Mouse (Mus musculus): ENCODE data around the gene Pon3. TPM values are rescaled to one million over a fixed set of nuclear protein-coding genes. Genes with fewer than 3 reads are reported as not detected.
A peak's percentile ranks its signal among the peaks of the same experiment; 100 is the strongest.

Pon3 gene
- polyA plus RNA-seq, 1 experiment, result 3.5 TPM

- TF ChIP-seq CTCF (IDR thresholded peaks at IDR 0.05; ENCODE audit: borderline replicate concordance, extremely low read depth, insufficient read depth, insufficient read length), result no peak
- DNase-seq (ENCODE audit: low read depth), result no peak
Measured at GRCm38 (mm10) chr6:5287392-5287791, 31.3 kb upstream of the Pon3 start.

DNA sequence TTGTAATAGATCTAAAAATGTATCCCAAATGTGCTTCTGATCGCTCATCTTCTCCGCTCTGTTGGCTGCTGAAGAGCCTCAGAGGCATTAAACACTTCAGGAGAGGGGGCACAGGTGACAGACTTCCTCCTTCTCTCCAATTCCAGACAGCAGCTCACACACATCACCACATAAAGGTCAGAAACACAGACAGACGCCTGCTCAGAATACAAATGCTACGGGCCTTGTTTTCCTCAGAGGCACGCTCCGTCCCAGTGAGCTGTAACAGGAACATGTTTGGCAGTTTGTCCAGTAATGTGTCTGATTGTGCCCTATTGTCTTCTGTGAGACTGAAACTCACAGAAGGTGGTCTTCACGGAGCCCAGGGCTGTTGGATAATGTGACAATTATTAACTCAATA lies 26.3 kb upstream of the Pon3 start:
- TF ChIP-seq POLR2A (IDR thresholded peaks at IDR 0.05; ENCODE audit: borderline replicate concordance, extremely low read depth, insufficient read depth, insufficient read length, poor library complexity, severe bottlenecking) (no peak), CTCF (IDR thresholded peaks at IDR 0.05; ENCODE audit: borderline replicate concordance, extremely low read depth, insufficient read depth, insufficient read length) (no peak)
- DNase-seq (ENCODE audit: low read depth), result peak; percentile 67

- TF ChIP-seq POLR2A (IDR thresholded peaks at IDR 0.05; ENCODE audit: borderline replicate concordance, extremely low read depth, insufficient read depth, insufficient read length, poor library complexity, severe bottlenecking), result no peak
- TF ChIP-seq CTCF (IDR thresholded peaks at IDR 0.05; ENCODE audit: borderline replicate concordance, extremely low read depth, insufficient read depth, insufficient read length), result no peak
- no peak for DNase-seq (ENCODE audit: low read depth)
Measured at GRCm38 (mm10) chr6:5280576-5281305, 24.7 kb upstream of the Pon3 start.

DNA sequence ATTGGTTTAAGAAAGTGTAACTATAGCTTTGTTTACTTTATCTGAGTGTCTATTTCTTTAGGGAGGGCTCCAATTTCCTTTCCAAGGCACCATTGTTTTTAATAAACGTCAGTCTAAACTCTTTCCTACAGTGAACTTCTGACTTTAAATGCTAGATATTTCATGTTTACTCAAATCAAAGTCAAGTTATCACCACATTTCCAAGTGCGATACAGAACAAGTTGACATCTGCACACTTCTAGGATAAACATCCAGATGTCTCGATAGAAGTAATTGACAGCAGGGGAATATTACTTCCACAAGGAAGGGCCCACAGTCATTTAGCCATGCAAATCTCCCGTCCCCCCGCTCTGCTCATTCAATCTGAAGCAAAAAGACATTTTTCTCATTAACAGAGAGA lies 21.9 kb upstream of the Pon3 start:
- TF ChIP-seq POLR2A (IDR thresholded peaks at IDR 0.05; ENCODE audit: borderline replicate concordance, extremely low read depth, insufficient read depth, insufficient read length, poor library complexity, severe bottlenecking), result no peak
- TF ChIP-seq CTCF (IDR thresholded peaks at IDR 0.05; ENCODE audit: borderline replicate concordance, extremely low read depth, insufficient read depth, insufficient read length), result no peak
- peak; percentile 40 for DNase-seq (ENCODE audit: low read depth)

DNA sequence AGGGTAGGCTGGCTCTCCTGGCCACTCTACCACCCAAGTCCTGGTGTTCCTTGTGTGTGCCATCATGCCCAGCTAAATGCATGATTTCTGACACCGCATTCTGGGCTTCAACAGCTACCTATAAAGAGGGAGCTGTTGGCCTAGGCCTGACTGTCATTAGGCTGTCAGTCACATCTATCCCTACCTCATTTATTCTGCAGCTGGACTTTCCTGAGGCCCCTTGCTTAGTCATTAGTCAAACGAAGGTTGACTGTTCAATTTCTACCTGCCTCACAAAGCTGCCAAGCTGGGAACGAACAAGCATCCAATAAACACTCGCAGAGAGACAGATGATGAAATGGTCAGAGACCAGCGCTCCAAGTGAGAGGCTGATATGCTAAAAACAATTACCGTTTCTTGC lies 13.6 kb upstream of the Pon3 start:
- peak; percentile 46 for DNase-seq (ENCODE audit: low read depth)
- TF ChIP-seq POLR2A (IDR thresholded peaks at IDR 0.05; ENCODE audit: borderline replicate concordance, extremely low read depth, insufficient read depth, insufficient read length, poor library complexity, severe bottlenecking) (no peak), CTCF (IDR thresholded peaks at IDR 0.05; ENCODE audit: borderline replicate concordance, extremely low read depth, insufficient read depth, insufficient read length) (no peak)

DNA sequence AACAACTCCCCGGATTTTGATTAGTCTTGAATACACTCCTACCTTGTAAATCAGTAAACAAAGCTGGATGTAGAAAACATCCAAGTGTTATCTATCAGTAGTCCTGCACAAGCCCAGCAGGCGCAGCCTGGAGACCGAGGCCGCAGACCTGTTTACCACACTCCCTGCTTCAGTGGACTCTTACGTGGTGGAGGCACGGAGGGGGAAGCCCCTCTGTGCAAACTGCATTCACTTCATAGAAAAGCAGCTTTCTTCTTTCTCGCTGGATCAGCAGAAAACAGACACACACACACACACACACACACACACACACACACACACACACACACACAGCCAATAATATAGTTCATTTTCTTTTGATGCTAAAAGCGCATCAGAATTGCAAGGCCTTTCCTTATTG lies 8.7 kb upstream of the Pon3 start:
- TF ChIP-seq POLR2A (IDR thresholded peaks at IDR 0.05; ENCODE audit: borderline replicate concordance, extremely low read depth, insufficient read depth, insufficient read length, poor library complexity, severe bottlenecking) (no peak), CTCF (IDR thresholded peaks at IDR 0.05; ENCODE audit: borderline replicate concordance, extremely low read depth, insufficient read depth, insufficient read length) (no peak)
- no peak for DNase-seq (ENCODE audit: low read depth)

DNA sequence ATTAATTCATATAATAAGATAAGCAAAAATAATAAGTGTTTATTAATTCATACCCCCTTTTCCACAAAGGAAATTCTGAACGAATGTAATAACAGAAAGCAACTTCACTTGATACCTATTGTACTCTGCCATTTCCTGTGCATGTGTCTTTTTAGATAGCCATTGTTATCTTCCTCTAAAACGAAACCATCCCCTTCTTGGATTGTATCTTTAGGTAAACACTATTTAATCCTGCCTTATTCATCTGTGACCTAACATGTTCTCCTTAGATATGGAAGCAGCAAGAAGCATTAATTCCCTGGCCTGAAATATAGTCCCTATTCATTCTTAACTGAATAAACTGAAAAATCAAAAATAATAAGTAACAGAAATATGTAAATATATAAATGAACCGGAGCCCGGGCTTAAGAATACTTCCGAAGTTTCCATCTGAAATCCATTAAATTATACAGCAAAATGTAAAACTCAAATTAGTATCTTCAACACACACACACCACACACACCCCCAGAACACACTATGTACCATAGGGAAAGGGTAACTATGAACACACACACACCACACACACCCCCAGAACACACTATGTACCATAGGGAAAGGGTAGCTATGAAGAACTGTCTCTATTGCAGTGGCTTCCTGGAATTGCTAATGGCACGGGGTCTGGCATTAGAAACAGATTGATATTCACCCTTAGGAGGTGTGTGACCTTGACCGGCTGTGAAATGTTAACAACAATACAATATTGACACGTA lies 7.3 kb upstream of the Pon3 start:
- DNase-seq (ENCODE audit: low read depth), result no peak
- TF ChIP-seq CTCF (IDR thresholded peaks at IDR 0.05; ENCODE audit: borderline replicate concordance, extremely low read depth, insufficient read depth, insufficient read length) (no peak), POLR2A (IDR thresholded peaks at IDR 0.05; ENCODE audit: borderline replicate concordance, extremely low read depth, insufficient read depth, insufficient read length, poor library complexity, severe bottlenecking) (no peak)

DNA sequence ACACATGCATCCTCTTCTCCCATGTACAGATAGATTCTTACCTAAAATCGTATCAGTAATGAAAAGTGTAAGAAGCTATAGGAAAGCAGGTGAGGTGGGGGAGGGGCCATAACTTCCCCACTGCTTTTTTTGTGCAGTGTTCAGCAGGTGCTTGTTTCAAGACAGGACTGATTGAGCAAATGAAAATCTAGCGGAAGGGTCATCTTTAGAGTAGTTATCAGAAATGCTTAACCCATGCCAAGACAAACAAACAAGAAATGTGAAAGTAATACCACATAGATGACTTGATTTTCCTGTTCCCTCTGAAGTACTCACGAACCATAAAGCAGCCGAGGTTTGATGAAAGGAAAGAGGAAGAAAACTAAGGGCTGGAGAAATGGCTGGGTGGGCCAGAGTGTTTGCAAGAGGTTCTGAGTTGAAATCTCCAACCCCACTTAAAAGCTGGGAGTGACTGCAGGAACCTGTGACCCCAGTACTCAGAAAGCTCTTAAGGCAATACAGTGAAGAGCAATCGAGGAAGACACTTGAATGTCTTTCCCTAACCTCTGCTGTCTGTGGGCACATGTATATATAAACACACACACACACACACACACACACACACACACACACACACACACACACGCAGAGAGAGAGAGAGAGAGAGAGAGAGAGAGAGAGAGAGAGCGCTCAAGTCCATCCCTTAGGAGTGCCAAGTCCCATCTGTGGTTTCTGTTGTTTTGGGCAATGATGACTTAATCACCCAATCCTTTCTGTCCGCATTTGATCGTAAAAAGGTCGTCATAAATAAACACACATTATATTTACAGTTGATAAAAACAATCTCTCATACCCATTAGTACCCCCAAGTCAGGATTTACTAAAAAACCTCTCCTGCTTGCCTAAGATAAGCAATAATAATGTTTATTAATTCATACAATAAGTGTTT lies 6.5 kb upstream of the Pon3 start:
- TF ChIP-seq CTCF (IDR thresholded peaks at IDR 0.05; ENCODE audit: borderline replicate concordance, extremely low read depth, insufficient read depth, insufficient read length) (no peak), POLR2A (IDR thresholded peaks at IDR 0.05; ENCODE audit: borderline replicate concordance, extremely low read depth, insufficient read depth, insufficient read length, poor library complexity, severe bottlenecking) (no peak)

DNA sequence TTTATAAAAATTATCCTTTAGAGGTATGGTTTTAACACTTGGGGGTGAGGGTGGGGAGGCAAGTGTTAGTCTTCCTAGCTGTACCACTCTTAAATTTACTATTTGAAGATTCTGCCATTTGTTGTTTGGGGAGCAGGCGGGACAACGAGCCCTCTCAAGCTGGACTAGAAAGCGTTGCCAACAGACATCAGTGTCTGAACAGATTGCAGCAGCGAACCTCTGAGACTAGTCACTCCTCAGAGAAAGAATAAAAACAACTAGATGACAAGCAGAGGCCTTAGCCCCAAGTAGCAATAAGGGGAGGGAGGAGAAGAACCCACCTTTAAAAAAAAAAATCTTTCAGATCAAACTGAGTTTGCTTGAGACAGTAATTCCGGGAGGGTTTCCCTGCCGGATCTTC lies 795 bp downstream of the Pon3 start:
- no peak for TF ChIP-seq CTCF (IDR thresholded peaks at IDR 0.05; ENCODE audit: borderline replicate concordance, extremely low read depth, insufficient read depth, insufficient read length)
- no peak for TF ChIP-seq POLR2A (IDR thresholded peaks at IDR 0.05; ENCODE audit: borderline replicate concordance, extremely low read depth, insufficient read depth, insufficient read length, poor library complexity, severe bottlenecking)
- DNase-seq (ENCODE audit: low read depth), result peak; percentile 56

More for the DNA sequence above, 6.5 kb upstream of the Pon3 start:
- DNase-seq (ENCODE audit: low read depth), result no peak

- no peak for TF ChIP-seq POLR2A (IDR thresholded peaks at IDR 0.05; ENCODE audit: borderline replicate concordance, extremely low read depth, insufficient read depth, insufficient read length, poor library complexity, severe bottlenecking)
- no peak for TF ChIP-seq CTCF (IDR thresholded peaks at IDR 0.05; ENCODE audit: borderline replicate concordance, extremely low read depth, insufficient read depth, insufficient read length)
- no peak for DNase-seq (ENCODE audit: low read depth)
Measured at GRCm38 (mm10) chr6:5254869-5255268, 1.2 kb downstream of the Pon3 start.

GRCm38 (mm10) chr6:5245926-5246325 lies 10.2 kb downstream of the Pon3 start:
- no peak for TF ChIP-seq POLR2A (IDR thresholded peaks at IDR 0.05; ENCODE audit: borderline replicate concordance, extremely low read depth, insufficient read depth, insufficient read length, poor library complexity, severe bottlenecking)
- no peak for TF ChIP-seq CTCF (IDR thresholded peaks at IDR 0.05; ENCODE audit: borderline replicate concordance, extremely low read depth, insufficient read depth, insufficient read length)
- DNase-seq (ENCODE audit: low read depth), result peak; percentile 10
